Mouse (Mus musculus): ENCODE results near the gene Ssbp3.

DNA sequence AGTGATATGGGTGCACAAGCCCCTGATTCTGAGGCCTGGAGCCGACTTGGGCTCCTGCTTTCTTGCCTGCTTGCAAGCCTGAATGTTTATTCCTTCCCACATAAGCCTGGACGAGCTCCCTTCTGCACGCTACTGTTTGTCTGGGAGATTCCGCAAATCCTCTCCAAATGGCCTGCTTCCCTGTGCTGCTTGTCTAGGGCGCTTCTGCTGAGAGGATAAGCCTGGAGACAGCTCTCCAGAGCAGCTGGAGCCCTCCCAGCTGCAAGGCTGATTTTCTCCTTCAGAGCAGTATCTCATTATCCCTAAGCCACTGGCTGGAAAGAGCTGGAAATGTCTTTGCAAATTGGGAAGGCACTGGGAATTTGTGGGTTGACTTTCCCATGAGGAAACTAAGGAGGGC lies 165.0 kb downstream of the Ssbp3 start:
- TF ChIP-seq CTCF (IDR thresholded peaks at IDR 0.05; ENCODE audit: low read depth) = no peak
- TF ChIP-seq EP300 (IDR thresholded peaks at IDR 0.05; ENCODE audit: low read depth) = no peak
